Mouse (Mus musculus): Measurements from ENCODE around the gene Trnp1.

- TF ChIP-seq TAL1 (IDR thresholded peaks at IDR 0.05; ENCODE audit: low read length) (no peak), GATA1 (IDR thresholded peaks at IDR 0.05; ENCODE audit: low read length) (no peak)
Observed at GRCm38 (mm10) chr4:133449726-133450125, 48.6 kb downstream of the Trnp1 start.
